Mouse (Mus musculus): ENCODE measurements around the gene Ccdc120. TPM values are rescaled to one million over a fixed set of nuclear protein-coding genes. Genes with fewer than 3 reads are reported as not detected.

The Ccdc120 gene
- total and polyA plus RNA-seq, 2 experiments from 2014 or later = 0.92 to 1.8 TPM

- H3K9ac ChIP-seq (replicated peaks; ENCODE audit: low read depth, low read length) = peak within 1 kb of the TSS; percentile 63
- no peaks in the 10 kb centered on the region for H3K27me3 ChIP-seq (ENCODE audit: control insufficient read depth, insufficient read depth, low read length)
- DNase-seq (ENCODE audit: low spot score) (peak; percentile 91), ATAC-seq (ENCODE audit: insufficient read depth, low read depth) (peak; percentile 95)
- no peaks in the 10 kb centered on the region for H3K4me1 ChIP-seq (ENCODE audit: control insufficient read depth, insufficient read depth)
- WGBS = 9% methylated on average over 33 of the region's 33 CpGs
- peak within 1 kb of the TSS; percentile 64 for H3K4me3 ChIP-seq (ENCODE audit: low read depth, low read length)
- peak within 1 kb of the TSS; percentile 64 for H3K4me2 ChIP-seq (ENCODE audit: low read depth, low read length)
- H3K36me3 ChIP-seq (replicated peaks; ENCODE audit: control insufficient read depth, insufficient read depth, low read length) = peaks cover 11% of the 10 kb centered on the region
- peak within 1 kb of the TSS; percentile 51 for H3K27ac ChIP-seq (ENCODE audit: low read depth)
- no peak for TF ChIP-seq EP300 (IDR thresholded peaks at IDR 0.05; ENCODE audit: low read depth)
- TF ChIP-seq CTCF (IDR thresholded peaks at IDR 0.05; ENCODE audit: low read depth) = no peak
- no peaks in the 10 kb centered on the region for H3K9me3 ChIP-seq (replicated peaks; ENCODE audit: control insufficient read depth, low read length)
Observed at GRCm38 (mm10) chrX:7696954-7697381, 53.7 kb downstream of the Ccdc120 start, which contains the start of gene Gpkow. TSS of gene Gpkow (plus strand) at chrX:7697131.

- no peaks in the 10 kb centered on the region for H3K9me3 ChIP-seq (replicated peaks; ENCODE audit: control insufficient read depth, low read length)
- ATAC-seq (ENCODE audit: insufficient read depth, low read depth) = peak; percentile 13; the same call in 1 of the 2 replicates
- 0 out of 2 replicates have a peak overlapping the region, but pooled peaks have one; percentile 64 for H3K4me3 ChIP-seq (ENCODE audit: low read depth, low read length)
- H3K27me3 ChIP-seq (ENCODE audit: control insufficient read depth, insufficient read depth, low read length) = no peaks in the 10 kb centered on the region
- 39% methylated on average over 6 of the region's 6 CpGs for WGBS
- no peaks in the 10 kb centered on the region for H3K4me1 ChIP-seq (ENCODE audit: control insufficient read depth, insufficient read depth)
- H3K36me3 ChIP-seq (replicated peaks; ENCODE audit: control insufficient read depth, insufficient read depth, low read length) = peaks cover 8% of the 10 kb centered on the region
- DNase-seq (ENCODE audit: low spot score) = no peak
- peak overlapping the region; percentile 42; the same call in 1 of the 2 replicates for H3K4me2 ChIP-seq (ENCODE audit: low read depth, low read length)
- TF ChIP-seq CTCF (IDR thresholded peaks at IDR 0.05; ENCODE audit: low read depth) (no peak), EP300 (IDR thresholded peaks at IDR 0.05; ENCODE audit: low read depth) (no peak)
- H3K9ac ChIP-seq (replicated peaks; ENCODE audit: low read depth, low read length) = no peak overlapping the region
- no peak overlapping the region for H3K27ac ChIP-seq (ENCODE audit: low read depth)
Observed at GRCm38 (mm10) chrX:7696520-7696919, 54.2 kb downstream of the Ccdc120 start.

DNA sequence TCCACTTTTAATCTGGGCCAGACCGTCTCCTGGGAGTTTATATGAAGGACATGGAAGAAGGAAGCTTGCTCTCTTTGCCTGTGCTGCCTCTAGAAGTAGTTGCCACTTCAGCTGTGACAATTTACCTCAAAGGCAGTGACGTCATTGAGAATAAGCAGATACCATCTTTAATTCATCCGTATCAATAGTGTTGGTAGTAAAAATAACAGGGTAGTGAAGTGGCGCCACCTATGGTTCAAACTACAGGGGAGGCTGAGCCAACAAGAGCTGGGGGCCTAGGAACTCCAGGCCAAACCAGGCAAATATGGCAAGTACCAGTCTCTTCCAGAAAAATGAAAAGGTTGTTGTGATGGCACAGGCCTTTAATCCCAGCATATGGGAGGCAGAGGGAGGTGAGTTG lies 57.8 kb downstream of the Ccdc120 start:
- Histone ChIP-seq H3K36me3 (replicated peaks; ENCODE audit: control insufficient read depth, insufficient read depth, low read length) (no peaks in the 10 kb centered on the region), H3K27ac (ENCODE audit: low read depth) (no peak overlapping the region), H3K4me2 (ENCODE audit: low read depth, low read length) (no peak overlapping the region), H3K4me1 (ENCODE audit: control insufficient read depth, insufficient read depth) (no peaks in the 10 kb centered on the region), H3K9ac (replicated peaks; ENCODE audit: low read depth, low read length) (no peak overlapping the region), H3K4me3 (ENCODE audit: low read depth, low read length) (no peak overlapping the region), H3K27me3 (ENCODE audit: control insufficient read depth, insufficient read depth, low read length) (no peaks in the 10 kb centered on the region), H3K9me3 (replicated peaks; ENCODE audit: control insufficient read depth, low read length) (no peaks in the 10 kb centered on the region)
- WGBS = 28% methylated on average over 4 of the region's 4 CpGs
- DNase-seq (ENCODE audit: low spot score) (peak; percentile 13), ATAC-seq (ENCODE audit: insufficient read depth, low read depth) (no peak)
- TF ChIP-seq CTCF (IDR thresholded peaks at IDR 0.05; ENCODE audit: low read depth) (peak; percentile 47), EP300 (IDR thresholded peaks at IDR 0.05; ENCODE audit: low read depth) (no peak)

GRCm38 (mm10) chrX:7690486-7690885 lies 60.2 kb downstream of the Ccdc120 start:
- no peak for DNase-seq (ENCODE audit: low spot score)
- TF ChIP-seq CTCF (IDR thresholded peaks at IDR 0.05; ENCODE audit: low read depth) (no peak), EP300 (IDR thresholded peaks at IDR 0.05; ENCODE audit: low read depth) (no peak)
- H3K9me3 ChIP-seq (replicated peaks; ENCODE audit: control insufficient read depth, low read length) = no peaks in the 10 kb centered on the region
- no peaks in the 10 kb centered on the region for H3K27me3 ChIP-seq (ENCODE audit: control insufficient read depth, insufficient read depth, low read length)
- H3K36me3 ChIP-seq (replicated peaks; ENCODE audit: control insufficient read depth, insufficient read depth, low read length) = no peaks in the 10 kb centered on the region
- H3K9ac ChIP-seq (replicated peaks; ENCODE audit: low read depth, low read length) = no peak overlapping the region
- no peak for ATAC-seq (ENCODE audit: insufficient read depth, low read depth)
- no peak overlapping the region for H3K27ac ChIP-seq (ENCODE audit: low read depth)
- no peak overlapping the region for H3K4me2 ChIP-seq (ENCODE audit: low read depth, low read length)
- WGBS = 53% methylated on average over 3 of the region's 3 CpGs
- no peaks in the 10 kb centered on the region for H3K4me1 ChIP-seq (ENCODE audit: control insufficient read depth, insufficient read depth)
- H3K4me3 ChIP-seq (ENCODE audit: low read depth, low read length) = no peak overlapping the region

GRCm38 (mm10) chrX:7688321-7688720 lies 62.4 kb downstream of the Ccdc120 start:
- WGBS = 80% methylated on average over 2 of the region's 2 CpGs
- TF ChIP-seq CTCF (IDR thresholded peaks at IDR 0.05; ENCODE audit: low read depth) (no peak), EP300 (IDR thresholded peaks at IDR 0.05; ENCODE audit: low read depth) (no peak)

More at GRCm38 (mm10) chrX:7688321-7688720, 62.4 kb downstream of the Ccdc120 start:
- Histone ChIP-seq H3K9ac (replicated peaks; ENCODE audit: low read depth, low read length) (no peak overlapping the region), H3K36me3 (replicated peaks; ENCODE audit: control insufficient read depth, insufficient read depth, low read length) (no peaks in the 10 kb centered on the region), H3K4me2 (ENCODE audit: low read depth, low read length) (no peak overlapping the region), H3K4me1 (ENCODE audit: control insufficient read depth, insufficient read depth) (no peaks in the 10 kb centered on the region), H3K9me3 (replicated peaks; ENCODE audit: control insufficient read depth, low read length) (no peaks in the 10 kb centered on the region), H3K27ac (ENCODE audit: low read depth) (no peak overlapping the region), H3K27me3 (ENCODE audit: control insufficient read depth, insufficient read depth, low read length) (no peaks in the 10 kb centered on the region), H3K4me3 (ENCODE audit: low read depth, low read length) (no peak overlapping the region)
- no peak for DNase-seq (ENCODE audit: low spot score)
- no peak for ATAC-seq (ENCODE audit: insufficient read depth, low read depth)

Other genes with a start within 250 kb of the Ccdc120 start
- not detected in 2 replicates for gene Foxp3, start 177.3 kb downstream of the Ccdc120 start, total RNA-seq (2014; rRNA removed; ENCODE audit: low replicate concordance)
- not detected in 2 replicates for gene Foxp3, start 177.3 kb downstream of the Ccdc120 start, polyA plus RNA-seq (2015; fragmentation: Nextera tagmentation; extraction: Ambion mirVana)
- gene Ppp1r3f, start 176.6 kb downstream of the Ccdc120 start, total RNA-seq (2014; rRNA removed; ENCODE audit: low replicate concordance) = 3.5 and 6.5 TPM in 2 replicates
- 0.99 and 1.5 TPM in 2 replicates for gene Ppp1r3f, start 176.6 kb downstream of the Ccdc120 start, polyA plus RNA-seq (2015; fragmentation: Nextera tagmentation; extraction: Ambion mirVana)
- gene Ccdc22, start 145.4 kb downstream of the Ccdc120 start, total RNA-seq (2014; rRNA removed; ENCODE audit: low replicate concordance) = 25.6 and 27.8 TPM in 2 replicates
- 12.5 and 13.9 TPM in 2 replicates for gene Ccdc22, start 145.4 kb downstream of the Ccdc120 start, polyA plus RNA-seq (2015; fragmentation: Nextera tagmentation; extraction: Ambion mirVana)
- 0.12 TPM in 1 of 2 replicates, not detected in the other for gene Cacna1f, start 143.8 kb downstream of the Ccdc120 start, total RNA-seq (2014; rRNA removed; ENCODE audit: low replicate concordance)
- not detected in 2 replicates for gene Cacna1f, start 143.8 kb downstream of the Ccdc120 start, polyA plus RNA-seq (2015; fragmentation: Nextera tagmentation; extraction: Ambion mirVana)
- gene Syp, start 112.4 kb downstream of the Ccdc120 start, total RNA-seq (2014; rRNA removed; ENCODE audit: low replicate concordance) = 1.6 TPM in 1 of 2 replicates, not detected in the other
- gene Syp, start 112.4 kb downstream of the Ccdc120 start, polyA plus RNA-seq (2015; fragmentation: Nextera tagmentation; extraction: Ambion mirVana) = 0.27 and 0.51 TPM in 2 replicates
- gene Prickle3, start 93.6 kb downstream of the Ccdc120 start, total RNA-seq (2014; rRNA removed; ENCODE audit: low replicate concordance) = 9.2 and 15.7 TPM in 2 replicates
- gene Prickle3, start 93.6 kb downstream of the Ccdc120 start, polyA plus RNA-seq (2015; fragmentation: Nextera tagmentation; extraction: Ambion mirVana) = 7.9 and 8.1 TPM in 2 replicates
- 134 and 184 TPM in 2 replicates for gene Plp2, start 79.5 kb downstream of the Ccdc120 start, total RNA-seq (2014; rRNA removed; ENCODE audit: low replicate concordance)
- gene Plp2, start 79.5 kb downstream of the Ccdc120 start, polyA plus RNA-seq (2015; fragmentation: Nextera tagmentation; extraction: Ambion mirVana) = 91.1 and 95.7 TPM in 2 replicates
- gene Magix, start 69.7 kb downstream of the Ccdc120 start, total RNA-seq (2014; rRNA removed; ENCODE audit: low replicate concordance) = 1.1 and 2.0 TPM in 2 replicates
- gene Magix, start 69.7 kb downstream of the Ccdc120 start, polyA plus RNA-seq (2015; fragmentation: Nextera tagmentation; extraction: Ambion mirVana) = 1.5 and 1.8 TPM in 2 replicates
- gene Gpkow, start 53.8 kb downstream of the Ccdc120 start, total RNA-seq (2014; rRNA removed; ENCODE audit: low replicate concordance) = 2.8 and 9.9 TPM in 2 replicates
- 21.3 and 22.7 TPM in 2 replicates for gene Gpkow, start 53.8 kb downstream of the Ccdc120 start, polyA plus RNA-seq (2015; fragmentation: Nextera tagmentation; extraction: Ambion mirVana)
- 24.2 and 52.7 TPM in 2 replicates for gene Wdr45, start 36.6 kb downstream of the Ccdc120 start, total RNA-seq (2014; rRNA removed; ENCODE audit: low replicate concordance)
- 27.1 and 29.2 TPM in 2 replicates for gene Wdr45, start 36.6 kb downstream of the Ccdc120 start, polyA plus RNA-seq (2015; fragmentation: Nextera tagmentation; extraction: Ambion mirVana)
- gene Gm45208, start 28.7 kb downstream of the Ccdc120 start, total RNA-seq (2014; rRNA removed; ENCODE audit: low replicate concordance) = 3.1 TPM in 1 of 2 replicates, not detected in the other
- gene Gm45208, start 28.7 kb downstream of the Ccdc120 start, polyA plus RNA-seq (2015; fragmentation: Nextera tagmentation; extraction: Ambion mirVana) = not detected in 2 replicates
- 12.6 and 22.6 TPM in 2 replicates for gene Praf2, start 22.5 kb downstream of the Ccdc120 start, total RNA-seq (2014; rRNA removed; ENCODE audit: low replicate concordance)
- 11.0 and 13.6 TPM in 2 replicates for gene Praf2, start 22.5 kb downstream of the Ccdc120 start, polyA plus RNA-seq (2015; fragmentation: Nextera tagmentation; extraction: Ambion mirVana)
- gene Tfe3, start 11.7 kb upstream of the Ccdc120 start, total RNA-seq (2014; rRNA removed; ENCODE audit: low replicate concordance) = 8.4 and 17.3 TPM in 2 replicates
- gene Tfe3, start 11.7 kb upstream of the Ccdc120 start, polyA plus RNA-seq (2015; fragmentation: Nextera tagmentation; extraction: Ambion mirVana) = 11.5 and 11.6 TPM in 2 replicates
- 2.4 and 6.8 TPM in 2 replicates for gene Gripap1, start 38.9 kb upstream of the Ccdc120 start, total RNA-seq (2014; rRNA removed; ENCODE audit: low replicate concordance)
- gene Gripap1, start 38.9 kb upstream of the Ccdc120 start, polyA plus RNA-seq (2015; fragmentation: Nextera tagmentation; extraction: Ambion mirVana) = 17.5 and 19.3 TPM in 2 replicates
- gene Kcnd1, start 71.4 kb upstream of the Ccdc120 start, total RNA-seq (2014; rRNA removed; ENCODE audit: low replicate concordance) = 0.08 and 0.23 TPM in 2 replicates
- 0.20 and 0.22 TPM in 2 replicates for gene Kcnd1, start 71.4 kb upstream of the Ccdc120 start, polyA plus RNA-seq (2015; fragmentation: Nextera tagmentation; extraction: Ambion mirVana)
- 25.7 and 38.0 TPM in 2 replicates for gene Otud5, start 90.5 kb upstream of the Ccdc120 start, total RNA-seq (2014; rRNA removed; ENCODE audit: low replicate concordance)
- 14.4 and 16.2 TPM in 2 replicates for gene Otud5, start 90.5 kb upstream of the Ccdc120 start, polyA plus RNA-seq (2015; fragmentation: Nextera tagmentation; extraction: Ambion mirVana)
- 3.1 and 15.9 TPM in 2 replicates for gene Pim2, start 127.4 kb upstream of the Ccdc120 start, total RNA-seq (2014; rRNA removed; ENCODE audit: low replicate concordance)
- gene Pim2, start 127.4 kb upstream of the Ccdc120 start, polyA plus RNA-seq (2015; fragmentation: Nextera tagmentation; extraction: Ambion mirVana) = 2.3 and 2.4 TPM in 2 replicates
- gene Slc35a2, start 133.1 kb upstream of the Ccdc120 start, total RNA-seq (2014; rRNA removed; ENCODE audit: low replicate concordance) = 19.7 and 30.8 TPM in 2 replicates
- 19.3 and 20.9 TPM in 2 replicates for gene Slc35a2, start 133.1 kb upstream of the Ccdc120 start, polyA plus RNA-seq (2015; fragmentation: Nextera tagmentation; extraction: Ambion mirVana)
- gene Pqbp1, start 148.4 kb upstream of the Ccdc120 start, total RNA-seq (2014; rRNA removed; ENCODE audit: low replicate concordance) = 44.5 and 63.0 TPM in 2 replicates
- 55.6 and 57.6 TPM in 2 replicates for gene Pqbp1, start 148.4 kb upstream of the Ccdc120 start, polyA plus RNA-seq (2015; fragmentation: Nextera tagmentation; extraction: Ambion mirVana)
- gene Timm17b, start 148.5 kb upstream of the Ccdc120 start, total RNA-seq (2014; rRNA removed; ENCODE audit: low replicate concordance) = 37.7 and 46.4 TPM in 2 replicates
- gene Timm17b, start 148.5 kb upstream of the Ccdc120 start, polyA plus RNA-seq (2015; fragmentation: Nextera tagmentation; extraction: Ambion mirVana) = 91.3 and 99.7 TPM in 2 replicates
- not detected in 2 replicates for gene Gm10491, start 156.9 kb upstream of the Ccdc120 start, total RNA-seq (2014; rRNA removed; ENCODE audit: low replicate concordance)
- gene Gm10491, start 156.9 kb upstream of the Ccdc120 start, polyA plus RNA-seq (2015; fragmentation: Nextera tagmentation; extraction: Ambion mirVana) = not detected in 2 replicates
- gene Gm10490, start 158.6 kb upstream of the Ccdc120 start, total RNA-seq (2014; rRNA removed; ENCODE audit: low replicate concordance) = not detected in 2 replicates
- gene Gm10490, start 158.6 kb upstream of the Ccdc120 start, polyA plus RNA-seq (2015; fragmentation: Nextera tagmentation; extraction: Ambion mirVana) = not detected in 2 replicates
- gene Pcsk1n, start 168.9 kb upstream of the Ccdc120 start, total RNA-seq (2014; rRNA removed; ENCODE audit: low replicate concordance) = not detected in 2 replicates
- 0.05 and 0.33 TPM in 2 replicates for gene Pcsk1n, start 168.9 kb upstream of the Ccdc120 start, polyA plus RNA-seq (2015; fragmentation: Nextera tagmentation; extraction: Ambion mirVana)
- not detected in 2 replicates for gene Eras, start 177.7 kb upstream of the Ccdc120 start, total RNA-seq (2014; rRNA removed; ENCODE audit: low replicate concordance)
- gene Eras, start 177.7 kb upstream of the Ccdc120 start, polyA plus RNA-seq (2015; fragmentation: Nextera tagmentation; extraction: Ambion mirVana) = not detected in 2 replicates
- gene Hdac6, start 197.0 kb upstream of the Ccdc120 start, total RNA-seq (2014; rRNA removed; ENCODE audit: low replicate concordance) = 28.6 and 37.2 TPM in 2 replicates
- gene Hdac6, start 197.0 kb upstream of the Ccdc120 start, polyA plus RNA-seq (2015; fragmentation: Nextera tagmentation; extraction: Ambion mirVana) = 16.2 and 18.4 TPM in 2 replicates
- 0.19 TPM in 1 of 2 replicates, not detected in the other for gene Gata1, start 227.2 kb upstream of the Ccdc120 start, total RNA-seq (2014; rRNA removed; ENCODE audit: low replicate concordance)
- gene Gata1, start 227.2 kb upstream of the Ccdc120 start, polyA plus RNA-seq (2015; fragmentation: Nextera tagmentation; extraction: Ambion mirVana) = 0.14 and 0.20 TPM in 2 replicates